Mouse (Mus musculus) embryonic facial prominence, embryonic 14.5 days (tissue): ENCODE measurements at regions not wholly inside any gene's neighbourhood (a gene's known extent, or its start where the extent isn't known, plus 50 kb on each side); places are given as distances from the start of the nearest gene placed in this dataset.

Experiments
- ATAC-seq: fragments of 200-750 bp; cut with Nextera tagmentation; 2 replicates; pipeline ENCODE4 v1.8.0; 2017; ENCODE audit warnings: low read depth, moderate number of reproducible peaks, moderate TSS enrichment
- DNase-seq: peaks from one replicate; pipeline ENCODE4 v3.0.0-alpha.2; 2015; ENCODE audit warnings: low spot score
- H3K27ac ChIP-seq: fragments of 300-500 bp; sonication (generic); replicated peaks from 2 replicates; pipeline ENCODE4 v1.5.1; 2014; ENCODE audit warnings: low read depth, mild to moderate bottlenecking, low read length, moderate library complexity
- H3K27me3 ChIP-seq: fragments of 300-500 bp; sonication (generic); replicated peaks from 2 replicates; pipeline ENCODE4 v1.6.1; 2014; ENCODE audit warnings: low read length; ENCODE audit not compliant: control insufficient read depth, insufficient read depth
- H3K36me3 ChIP-seq: fragments of 300-500 bp; sonication (generic); 2 replicates; pipeline ENCODE4 v1.6.1; 2014; ENCODE audit warnings: low read length, mixed read lengths; ENCODE audit not compliant: control insufficient read depth, insufficient read depth
- H3K4me1 ChIP-seq: fragments of 300-500 bp; sonication (generic); 2 replicates; pipeline ENCODE4 v1.6.1; 2014; ENCODE audit warnings: antibody characterized with exemption, low read length; ENCODE audit not compliant: control insufficient read depth, insufficient read depth
- H3K4me2 ChIP-seq: fragments of 300-500 bp; sonication (generic); 2 replicates; pipeline ENCODE4 v1.6.1; 2014; ENCODE audit warnings: low read depth, mild to moderate bottlenecking, low read length, moderate library complexity, mixed read lengths
- H3K4me3 ChIP-seq: fragments of 300-500 bp; sonication (generic); 2 replicates; pipeline ENCODE4 v1.5.1; 2014; ENCODE audit warnings: low read depth, mild to moderate bottlenecking, low read length
- H3K9ac ChIP-seq: fragments of 300-500 bp; sonication (generic); 2 replicates; pipeline ENCODE4 v1.6.1; 2014; ENCODE audit warnings: low read depth, mild to moderate bottlenecking, low read length, moderate library complexity, mixed read lengths
- H3K9me3 ChIP-seq: fragments of 300-500 bp; sonication (generic); 2 replicates; pipeline ENCODE4 v1.6.1; 2016; ENCODE audit warnings: low read length; ENCODE audit not compliant: control insufficient read depth
- WGBS: fragments of 180-500 bp; shearing (Covaris S2); extraction: QIAGEN DNeasy Blood & Tissue Kit; methylation state at CpG from one replicate; pipeline ENCODE4 v1.1.7; 2014; 5-methylcytosine and 5-hydroxymethylcytosine counted together

- Histone ChIP-seq H3K4me3 (no peak overlapping the region), H3K4me1 (no peaks in the 10 kb centered on the region), H3K4me2 (no peak overlapping the region), H3K9me3 (no peaks in the 10 kb centered on the region), H3K27ac (no peak overlapping the region), H3K36me3 (no peaks in the 10 kb centered on the region), H3K27me3 (no peaks in the 10 kb centered on the region), H3K9ac (no peak overlapping the region)
- ATAC-seq (no peak), DNase-seq (no peak)
- 84% methylated on average over 2 of the region's 2 CpGs for WGBS
Observed at GRCm38 (mm10) chr3:61092031-61092430, 89.4 kb downstream of the P2ry1 start.

GRCm38 (mm10) chr3:61116364-61116763 is 113.8 kb downstream of the P2ry1 start:
- Histone ChIP-seq H3K4me2 (no peak overlapping the region), H3K9me3 (no peaks in the 10 kb centered on the region), H3K4me3 (no peak overlapping the region), H3K27ac (no peak overlapping the region), H3K36me3 (no peaks in the 10 kb centered on the region), H3K9ac (no peak overlapping the region), H3K4me1 (no peaks in the 10 kb centered on the region), H3K27me3 (no peaks in the 10 kb centered on the region)
- DNase-seq (no peak), ATAC-seq (no peak)

- no peak overlapping the region for H3K9ac ChIP-seq
- no peaks in the 10 kb centered on the region for H3K9me3 ChIP-seq
- ATAC-seq (no peak), DNase-seq (no peak)
- H3K4me2 ChIP-seq, result no peak overlapping the region
- H3K27me3 ChIP-seq, result no peaks in the 10 kb centered on the region
- no peaks in the 10 kb centered on the region for H3K36me3 ChIP-seq
- H3K27ac ChIP-seq, result no peak overlapping the region
- H3K4me3 ChIP-seq, result no peak overlapping the region
- WGBS, result 53% methylated on average over 1 of the region's 1 CpGs
- H3K4me1 ChIP-seq, result no peaks in the 10 kb centered on the region
Observed at GRCm38 (mm10) chr3:61133096-61133495, 130.5 kb downstream of the P2ry1 start.

- DNase-seq (peak; percentile 8), ATAC-seq (no peak)
- H3K27ac ChIP-seq, result no peak overlapping the region
- no peak overlapping the region for H3K4me2 ChIP-seq
- no peak overlapping the region for H3K9ac ChIP-seq
- H3K4me1 ChIP-seq, result no peaks in the 10 kb centered on the region
- H3K27me3 ChIP-seq, result no peaks in the 10 kb centered on the region
- no peak overlapping the region for H3K4me3 ChIP-seq
- 80% methylated on average over 2 of the region's 2 CpGs for WGBS
- H3K36me3 ChIP-seq, result no peaks in the 10 kb centered on the region
- H3K9me3 ChIP-seq, result no peaks in the 10 kb centered on the region
Observed at GRCm38 (mm10) chr3:61154087-61154486, 151.5 kb downstream of the P2ry1 start.

GRCm38 (mm10) chr3:61159811-61160210 is 157.2 kb downstream of the P2ry1 start:
- Histone ChIP-seq H3K27ac (no peak overlapping the region), H3K4me3 (no peak overlapping the region), H3K36me3 (no peaks in the 10 kb centered on the region), H3K4me2 (no peak overlapping the region), H3K9ac (no peak overlapping the region), H3K9me3 (no peaks in the 10 kb centered on the region), H3K4me1 (no peaks in the 10 kb centered on the region), H3K27me3 (no peaks in the 10 kb centered on the region)
- WGBS, result 77% methylated on average over 4 of the region's 4 CpGs
- ATAC-seq, result no peak
- DNase-seq, result no peak

GRCm38 (mm10) chr3:61161384-61161783 is 158.8 kb downstream of the P2ry1 start:
- ATAC-seq, result no peak
- Histone ChIP-seq H3K4me3 (no peak overlapping the region), H3K36me3 (no peaks in the 10 kb centered on the region), H3K9me3 (no peaks in the 10 kb centered on the region), H3K9ac (no peak overlapping the region), H3K27ac (no peak overlapping the region), H3K27me3 (no peaks in the 10 kb centered on the region), H3K4me1 (no peaks in the 10 kb centered on the region), H3K4me2 (no peak overlapping the region)
- no peak for DNase-seq

GRCm38 (mm10) chr3:61185789-61186188 is 175.6 kb upstream of the Rap2b start:
- no peak overlapping the region for H3K4me2 ChIP-seq
- WGBS, result 9% methylated on average over 1 of the region's 1 CpGs
- no peaks in the 10 kb centered on the region for H3K4me1 ChIP-seq
- H3K36me3 ChIP-seq, result no peaks in the 10 kb centered on the region
- H3K9me3 ChIP-seq, result no peaks in the 10 kb centered on the region
- DNase-seq (peak; percentile 31), ATAC-seq (no peak)
- H3K27ac ChIP-seq, result no peak overlapping the region
- H3K9ac ChIP-seq, result no peak overlapping the region
- no peak overlapping the region for H3K4me3 ChIP-seq
- no peaks in the 10 kb centered on the region for H3K27me3 ChIP-seq

- Histone ChIP-seq H3K4me1 (no peaks in the 10 kb centered on the region), H3K4me2 (no peak overlapping the region), H3K4me3 (no peak overlapping the region), H3K27ac (no peak overlapping the region), H3K36me3 (no peaks in the 10 kb centered on the region), H3K27me3 (no peaks in the 10 kb centered on the region), H3K9me3 (no peaks in the 10 kb centered on the region), H3K9ac (no peak overlapping the region)
- ATAC-seq (no peak), DNase-seq (no peak)
Observed at GRCm38 (mm10) chr3:61188662-61189061, 172.8 kb upstream of the Rap2b start.

- 46% methylated on average over 4 of the region's 4 CpGs for WGBS
- Histone ChIP-seq H3K27ac (no peak overlapping the region), H3K4me2 (no peak overlapping the region), H3K4me3 (no peak overlapping the region), H3K36me3 (no peaks in the 10 kb centered on the region), H3K4me1 (no peaks in the 10 kb centered on the region), H3K27me3 (no peaks in the 10 kb centered on the region), H3K9me3 (no peaks in the 10 kb centered on the region), H3K9ac (no peak overlapping the region)
- DNase-seq (peak; percentile 60), ATAC-seq (peak; percentile 74)
Observed at GRCm38 (mm10) chr3:61216562-61216961, 144.9 kb upstream of the Rap2b start.
